Mouse (Mus musculus) naive thymus-derived CD4-positive, alpha-beta T cell, adult 5 months (primary cell): ENCODE results near the gene Tcp11l1. TPM values are rescaled to one million over a fixed set of nuclear protein-coding genes. Genes with fewer than 3 reads are reported as not detected.

Experiments
- polyA plus RNA-seq: library from polyadenylated mRNA; unstranded; fragments of 100-300 nt; shearing (Covaris generic); gene quantifications from one replicate; pipeline ENCODE4 v1.2.1, GENCODE M21; 2017

Tcp11l1 gene
- not detected for polyA plus RNA-seq

DNA sequence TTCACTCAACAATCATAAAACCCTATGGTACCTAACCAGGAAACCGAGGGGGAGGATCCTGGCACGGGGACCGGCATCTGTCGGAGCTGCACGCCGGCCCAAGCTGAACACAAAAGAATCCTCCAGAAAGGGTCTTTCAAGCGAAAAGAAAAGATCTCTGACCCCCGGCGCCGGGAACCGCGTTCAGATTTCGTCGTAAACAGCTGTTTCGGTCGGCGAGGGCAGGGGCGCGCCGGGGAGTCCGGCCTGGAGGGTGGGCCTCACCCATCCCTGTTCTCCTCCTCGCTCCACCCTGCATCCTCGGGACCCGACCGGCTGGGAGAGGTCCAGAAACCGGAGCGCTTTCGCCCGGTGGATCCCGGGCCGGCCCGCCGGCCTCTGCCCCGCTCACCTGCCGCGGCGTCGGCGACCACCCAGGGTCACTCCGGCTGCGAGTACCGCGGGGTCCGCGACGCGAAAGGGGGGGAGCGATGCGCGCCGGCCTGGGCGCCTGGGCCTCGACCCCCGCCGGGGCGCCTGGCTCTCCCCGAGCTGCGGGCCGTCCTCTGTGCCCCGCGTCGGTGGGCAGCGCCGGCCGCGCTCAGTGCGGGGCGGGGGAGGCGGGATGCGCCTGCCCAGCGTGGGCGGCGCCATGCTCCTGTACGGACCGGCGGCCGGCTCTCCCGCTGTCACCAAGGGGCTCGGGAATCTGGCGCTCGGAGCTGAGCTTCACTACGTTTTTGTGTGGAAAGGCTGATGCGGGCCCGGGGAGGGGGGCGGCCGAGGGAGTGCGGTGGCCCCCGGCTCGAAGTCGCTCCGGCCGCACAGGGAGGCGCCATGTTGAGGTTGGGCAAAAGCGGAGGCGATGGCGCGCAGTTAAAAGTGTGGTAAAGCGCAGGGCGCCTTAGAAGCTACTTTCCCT is at the start of gene Tcp11l1:
Gene Tcp11l1 (minus strand): TSS at position 585 of the 901 bp plus-strand sequence.

DNA sequence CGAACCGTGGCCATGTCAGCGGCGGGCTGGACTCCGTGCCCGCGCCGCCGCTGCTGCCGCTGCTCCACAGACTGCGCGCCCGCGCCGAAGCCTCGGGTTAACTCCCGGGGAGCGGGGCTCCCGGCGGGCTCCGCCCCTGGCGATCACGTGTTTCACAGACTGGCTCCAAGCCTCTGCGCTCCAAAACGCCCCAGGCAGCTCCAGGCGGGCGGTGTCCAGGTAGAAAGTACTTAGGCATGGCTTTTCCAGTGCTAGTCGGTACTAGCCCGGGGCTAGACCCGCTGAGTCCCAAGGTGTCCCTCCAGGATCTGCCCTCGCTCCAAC is 30.7 kb upstream of the Tcp11l1 start, which contains the start of gene Depdc7:
Gene Depdc7 (minus strand): TSS at position 138 of the 324 bp plus-strand sequence.

DNA sequence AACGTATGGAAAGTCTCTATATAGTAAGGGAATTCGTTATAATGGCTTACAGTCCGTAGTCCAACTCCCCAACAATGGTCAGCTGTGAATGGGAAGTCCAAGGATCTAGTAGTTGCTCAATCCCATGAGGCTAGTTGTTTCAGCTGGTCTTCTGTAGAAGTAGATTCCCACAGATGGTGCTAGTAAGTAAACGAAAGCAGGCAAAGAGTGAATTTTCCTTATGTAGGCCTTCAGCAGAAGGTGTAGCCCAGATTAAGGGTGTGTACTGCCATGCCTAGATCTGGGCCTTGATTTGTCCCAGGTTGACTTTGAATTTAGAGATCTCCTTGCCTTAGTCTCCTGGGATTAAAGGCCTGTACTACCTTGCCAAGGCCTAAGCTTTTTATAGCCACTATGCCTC is 4.3 kb upstream of the Tcp11l1 start, which contains the start of gene Pin1rt1:
Gene Pin1rt1 (minus strand): TSS at position 101 of the 400 bp plus-strand sequence.

Other genes with a start within 250 kb of the Tcp11l1 start
- 48.8 TPM for gene Hipk3, start 217.7 kb downstream of the Tcp11l1 start, polyA plus RNA-seq
- gene Cstf3, start 121.6 kb downstream of the Tcp11l1 start, polyA plus RNA-seq, result 40.1 TPM
- 0.31 TPM for gene Pin1rt1, start 4.2 kb upstream of the Tcp11l1 start, polyA plus RNA-seq
- not detected for gene Depdc7, start 30.7 kb upstream of the Tcp11l1 start, polyA plus RNA-seq
- gene Qser1, start 104.6 kb upstream of the Tcp11l1 start, polyA plus RNA-seq, result 4.3 TPM
- 2.9 TPM for gene Prrg4, start 137.7 kb upstream of the Tcp11l1 start, polyA plus RNA-seq
- 1.5 TPM for gene Ccdc73, start 155.6 kb upstream of the Tcp11l1 start, polyA plus RNA-seq